Mouse (Mus musculus) cerebellum, adult 2 months (tissue): Measurements from ENCODE around the gene Hoxd4. TPM values are rescaled to one million over a fixed set of nuclear protein-coding genes. Genes with fewer than 3 reads are reported as not detected.

Source experiments
- DNase-seq, 2 experiments: peaks; one replicate each; pipeline ENCODE4 v3.0.0; 2021
- H3K27ac ChIP-seq: fragments of 200-500 bp; 2 replicates; pipeline ENCODE4 v1.5.1; 2012; ENCODE audit warnings: low read length, control low read depth, inconsistent platforms; ENCODE audit not compliant: insufficient read depth
- H3K27me3 ChIP-seq: fragments of 200-500 bp; 2 replicates; pipeline ENCODE4 v1.6.1; 2012; ENCODE audit warnings: inconsistent platforms, mild to moderate bottlenecking, low read length, moderate library complexity; ENCODE audit not compliant: control insufficient read depth, insufficient read depth
- H3K4me1 ChIP-seq: fragments of 200-500 bp; 2 replicates; pipeline ENCODE4 v1.6.1; 2011; ENCODE audit warnings: low read length; ENCODE audit not compliant: control insufficient read depth, insufficient read depth
- H3K4me3 ChIP-seq: fragments of 200-500 bp; replicated peaks from 2 replicates; pipeline ENCODE3; 2011; ENCODE audit warnings: mild to moderate bottlenecking, low read depth, low read length, control low read depth; ENCODE audit not compliant: insufficient read depth
- CTCF ChIP-seq: fragments of 200-500 bp; IDR thresholded peaks from 2 replicates; pipeline ENCODE4 v1.5.1; 2011; ENCODE audit warnings: low read depth, mild to moderate bottlenecking, control low read depth, low read length, moderate library complexity, borderline replicate concordance; ENCODE audit not compliant: insufficient read depth
- POLR2A ChIP-seq: fragments of 200-500 bp; IDR thresholded peaks from 2 replicates; pipeline ENCODE4 v1.6.1; 2011; ENCODE audit warnings: low read length, control low read depth, borderline replicate concordance; ENCODE audit not compliant: insufficient read depth
- WGBS: fragments of 180-500 bp; shearing (Covaris S2); methylation state at CpG from one replicate; pipeline ENCODE4 v1.1.7; 2018; 5-methylcytosine and 5-hydroxymethylcytosine counted together
- polyA plus RNA-seq: library from polyadenylated mRNA; depleted of rRNA; stranded (reverse); fragments of >200 nt; gene quantifications from 2 replicates; pipeline ENCODE4 v1.2.3, GENCODE M21; 2012

Hoxd4 gene
- polyA plus RNA-seq, 1 experiment: 2.8 TPM

DNA sequence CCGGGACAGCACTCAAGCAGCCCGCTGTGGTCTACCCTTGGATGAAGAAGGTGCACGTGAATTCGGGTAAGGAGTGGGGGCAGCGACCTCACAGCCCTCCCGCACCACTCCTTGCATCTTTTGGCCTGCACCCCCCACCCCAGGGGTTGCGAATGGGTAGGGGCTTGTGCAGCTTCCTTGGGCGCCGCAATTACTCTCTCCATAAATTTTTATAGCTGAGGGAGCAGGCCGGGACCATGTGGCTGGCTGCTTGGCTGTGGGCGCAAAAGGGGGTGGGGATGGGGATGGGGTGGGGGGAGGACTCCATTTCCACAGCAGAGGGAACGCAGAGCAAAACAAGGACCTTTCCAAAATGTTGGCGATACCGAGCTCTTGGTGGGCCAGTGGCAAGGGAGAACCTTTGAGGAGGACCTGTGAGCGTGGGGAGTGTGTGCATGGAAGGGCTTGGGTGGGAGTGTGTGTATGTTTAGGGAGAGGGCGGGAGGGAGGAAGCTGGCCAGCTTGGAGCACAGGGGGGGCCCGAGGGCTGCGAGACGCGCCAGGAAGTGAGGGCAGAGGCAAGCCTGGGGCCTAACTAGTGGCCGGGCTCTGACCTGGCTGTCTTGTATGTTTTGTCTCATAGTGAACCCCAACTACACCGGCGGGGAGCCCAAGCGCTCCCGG is 16.0 kb downstream of the Hoxd4 start:
- H3K27me3 ChIP-seq: peaks cover 14% of the 10 kb centered on the region; the same call in 1 of the 2 replicates
- no peak overlapping the region for H3K27ac ChIP-seq
- DNase-seq: peak in 1 of 2 experiments; percentile 4
- no peak overlapping the region for H3K4me3 ChIP-seq
- WGBS: 3% methylated on average over 25 of the region's 25 CpGs
- TF ChIP-seq CTCF: no peak
- no peak for TF ChIP-seq POLR2A
- no peaks in the 10 kb centered on the region; the same call in 1 of the 2 replicates for H3K4me1 ChIP-seq

DNA sequence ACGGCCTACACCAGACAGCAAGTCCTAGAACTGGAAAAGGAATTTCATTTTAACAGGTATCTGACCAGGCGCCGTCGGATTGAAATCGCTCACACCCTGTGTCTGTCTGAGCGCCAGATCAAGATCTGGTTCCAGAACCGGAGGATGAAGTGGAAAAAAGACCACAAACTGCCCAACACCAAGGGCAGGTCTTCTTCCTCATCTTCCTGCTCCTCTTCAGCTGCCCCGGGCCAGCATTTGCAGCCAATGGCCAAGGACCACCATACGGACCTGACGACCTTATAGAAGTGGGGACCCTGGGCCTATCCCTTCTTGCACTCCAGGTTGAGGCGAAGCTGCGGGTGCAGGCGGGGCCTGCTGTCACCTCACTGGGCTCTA is 16.6 kb downstream of the Hoxd4 start:
- Histone ChIP-seq H3K4me1 (no peaks in the 10 kb centered on the region; the same call in 1 of the 2 replicates), H3K27me3 (peaks cover 18% of the 10 kb centered on the region; the same call in 1 of the 2 replicates), H3K4me3 (no peak overlapping the region), H3K27ac (no peak overlapping the region)
- TF ChIP-seq CTCF: no peak
- no peak for TF ChIP-seq POLR2A
- DNase-seq: no peak
- 3% methylated on average over 13 of the region's 13 CpGs for WGBS

DNA sequence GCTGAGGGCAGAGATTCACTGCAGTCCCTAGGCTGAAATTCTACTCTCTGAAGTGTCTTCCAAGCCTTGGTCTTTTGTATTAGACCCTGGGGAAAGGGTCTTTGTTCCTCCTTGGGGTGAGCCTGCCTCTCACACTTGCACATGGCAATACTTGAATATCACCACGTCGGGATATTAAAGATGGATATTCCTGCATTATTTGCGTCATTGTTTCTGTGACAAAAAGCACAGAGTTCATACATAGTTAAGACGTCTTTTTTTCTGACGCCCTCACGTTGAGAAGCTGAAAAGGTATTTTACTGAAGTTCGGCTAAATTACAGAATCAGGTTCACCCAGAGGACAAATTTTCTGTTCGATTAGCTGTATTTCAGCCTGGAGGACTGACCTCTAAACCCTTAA is 18.6 kb downstream of the Hoxd4 start:
- H3K4me3 ChIP-seq: no peak overlapping the region
- TF ChIP-seq POLR2A: no peak
- TF ChIP-seq CTCF: no peak
- H3K4me1 ChIP-seq: no peaks in the 10 kb centered on the region; the same call in 1 of the 2 replicates
- DNase-seq: no peak
- no peak overlapping the region for H3K27ac ChIP-seq
- WGBS: 4% methylated on average over 8 of the region's 8 CpGs
- peaks cover 20% of the 10 kb centered on the region; the same call in 1 of the 2 replicates for H3K27me3 ChIP-seq

DNA sequence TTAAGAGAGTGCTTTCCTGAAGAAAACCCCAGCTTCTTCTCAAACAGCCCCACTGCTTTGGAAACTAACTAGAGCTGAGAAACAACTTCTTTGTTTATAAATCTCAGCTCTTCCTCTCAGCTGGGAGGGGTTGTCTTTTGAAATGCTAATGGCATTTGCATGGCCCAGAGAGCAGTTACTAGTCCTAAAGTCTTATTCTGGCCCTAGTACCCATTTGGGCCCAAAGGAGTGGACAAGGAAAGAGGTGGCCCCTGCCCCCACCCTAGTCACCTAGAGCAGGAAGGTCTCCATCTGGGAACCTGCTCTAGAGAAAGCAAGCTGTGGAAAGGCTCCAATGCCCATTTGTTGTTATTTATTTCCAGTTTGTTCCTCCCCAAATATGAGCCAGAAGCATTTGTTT is 19.3 kb downstream of the Hoxd4 start:
- H3K4me1 ChIP-seq: no peaks in the 10 kb centered on the region; the same call in 1 of the 2 replicates
- TF ChIP-seq CTCF (no peak), POLR2A (no peak)
- no peak overlapping the region for H3K27ac ChIP-seq
- no peak overlapping the region for H3K4me3 ChIP-seq
- DNase-seq: no peak
- peaks cover 21% of the 10 kb centered on the region; the same call in 1 of the 2 replicates for H3K27me3 ChIP-seq

DNA sequence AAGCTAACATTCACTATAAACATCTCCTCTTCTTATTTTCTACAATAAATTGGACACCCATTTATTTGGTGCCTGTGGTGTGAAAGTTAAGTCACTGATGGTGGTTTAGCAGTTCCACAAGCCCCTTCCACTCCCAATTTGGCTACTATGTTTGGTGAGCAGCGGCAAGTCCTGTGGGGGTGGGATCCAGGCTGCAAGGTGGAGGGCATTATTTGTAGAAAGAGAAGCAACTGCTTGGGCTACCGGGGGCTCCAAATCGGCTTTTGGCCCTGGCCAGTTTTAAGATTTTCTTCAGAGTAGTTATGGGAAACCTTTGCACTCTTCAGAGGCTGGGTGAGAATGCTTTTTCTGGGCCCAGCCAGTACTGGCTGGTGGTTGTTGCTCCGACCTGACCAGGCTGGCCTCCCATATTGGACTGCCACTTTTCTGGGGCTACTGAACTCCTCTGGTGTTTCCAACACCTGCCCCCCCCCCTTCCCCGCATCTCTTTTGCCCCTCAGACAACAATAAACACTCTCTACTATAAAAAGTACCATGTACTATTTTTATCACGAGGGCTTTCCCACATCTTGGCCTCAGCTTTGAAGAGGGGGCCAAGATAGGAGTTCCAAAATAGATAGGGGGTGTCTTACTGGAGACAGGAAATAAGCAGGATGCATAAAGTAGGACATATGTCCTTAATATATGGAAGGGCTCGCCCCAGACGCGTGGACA is 20.2 kb downstream of the Hoxd4 start:
- TF ChIP-seq POLR2A (no peak), CTCF (no peak)
- DNase-seq: no peak
- WGBS: 4% methylated on average over 9 of the region's 9 CpGs
- Histone ChIP-seq H3K4me1 (no peaks in the 10 kb centered on the region; the same call in 1 of the 2 replicates), H3K4me3 (no peak overlapping the region), H3K27me3 (peaks cover 19% of the 10 kb centered on the region; the same call in 1 of the 2 replicates), H3K27ac (no peak overlapping the region)

DNA sequence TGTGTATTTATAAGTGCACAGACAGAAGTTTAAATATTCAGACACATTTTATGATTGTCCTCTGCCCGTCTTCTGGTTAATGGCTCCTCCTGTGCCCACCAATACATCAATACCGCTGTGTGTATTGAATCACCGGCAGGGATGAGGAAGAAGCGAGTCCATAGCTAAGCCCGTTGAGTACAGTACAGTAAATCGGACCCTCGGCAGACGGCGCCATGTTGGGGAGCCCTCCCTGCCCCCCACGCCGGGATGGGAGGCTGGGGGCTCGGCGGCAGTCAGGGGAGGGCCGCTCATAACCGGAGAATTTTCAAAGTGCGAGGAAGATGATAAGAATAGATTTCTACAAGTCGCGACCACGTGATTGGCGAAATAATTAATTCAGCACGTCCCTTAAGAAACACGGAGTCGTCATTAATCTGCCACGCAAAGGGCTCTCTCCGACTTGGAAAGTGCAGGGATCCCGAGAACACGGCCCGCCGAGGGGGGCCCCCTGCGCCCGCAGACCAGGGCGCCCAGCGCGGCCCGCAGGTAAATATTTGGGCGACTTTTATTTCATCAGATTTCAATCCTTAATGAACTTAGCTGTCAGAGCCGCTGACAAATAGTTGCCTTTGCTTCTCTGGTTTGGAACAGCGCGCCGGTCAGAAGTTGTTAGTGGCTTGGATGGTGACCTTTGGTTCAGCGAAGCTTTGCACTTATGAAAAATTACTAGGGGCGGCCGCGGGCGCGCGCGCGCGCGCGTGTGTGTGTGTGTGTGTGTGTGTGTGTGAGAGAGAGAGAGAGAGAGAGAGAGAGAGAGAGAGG is 21.0 kb downstream of the Hoxd4 start:
- Histone ChIP-seq H3K27me3 (peaks cover 17% of the 10 kb centered on the region; the same call in 1 of the 2 replicates), H3K27ac (no peak overlapping the region), H3K4me1 (no peaks in the 10 kb centered on the region), H3K4me3 (no peak overlapping the region)
- TF ChIP-seq CTCF: no peak
- no peak for TF ChIP-seq POLR2A
- 2% methylated on average over 52 of the region's 52 CpGs for WGBS
- DNase-seq: no peak

DNA sequence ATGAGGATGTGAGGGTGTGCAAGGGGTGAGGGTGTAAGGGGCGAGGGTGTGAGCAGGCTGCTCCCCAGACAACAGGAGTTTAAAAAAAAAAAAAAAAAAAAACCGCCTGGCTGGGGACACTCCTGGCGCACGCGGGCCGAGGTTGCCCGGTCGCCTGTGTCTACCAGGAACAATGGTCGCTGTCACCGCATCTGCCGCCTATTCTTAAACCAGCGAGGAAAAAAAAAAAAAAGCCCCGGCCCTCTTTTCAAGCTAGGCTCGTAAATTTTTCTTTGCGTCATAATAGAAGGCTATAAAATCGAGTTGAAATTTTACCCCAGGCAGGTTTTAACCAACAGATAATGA is 21.6 kb downstream of the Hoxd4 start:
- Histone ChIP-seq H3K4me3 (no peak overlapping the region), H3K27me3 (peaks cover 15% of the 10 kb centered on the region; the same call in 1 of the 2 replicates), H3K4me1 (no peaks in the 10 kb centered on the region), H3K27ac (no peak overlapping the region)
- no peak for DNase-seq
- WGBS: 2% methylated on average over 16 of the region's 16 CpGs
- TF ChIP-seq CTCF (no peak), POLR2A (no peak)
